Mouse (Mus musculus) monocyte, adult 2 months (primary cell): ENCODE measurements around the gene Cdkl2.

Experiments
- DNase-seq, 2 experiments: peaks; one replicate each; pipeline ENCODE4 v3.0.0; 2022; ENCODE audit warnings: low spot score in 2 of 2, low read depth in 1 of 2

Cdkl2 gene

GRCm38 (mm10) chr5:92043783-92044182 lies at the start of gene Cdkl2:
TSS of gene Cdkl2 (minus strand) at chr5:92043883.
- DNase-seq: no peak

- DNase-seq: no peak
These were observed 43.8 kb upstream of the Cdkl2 start for GRCm38 (mm10) chr5:92087469-92087868.

DNA sequence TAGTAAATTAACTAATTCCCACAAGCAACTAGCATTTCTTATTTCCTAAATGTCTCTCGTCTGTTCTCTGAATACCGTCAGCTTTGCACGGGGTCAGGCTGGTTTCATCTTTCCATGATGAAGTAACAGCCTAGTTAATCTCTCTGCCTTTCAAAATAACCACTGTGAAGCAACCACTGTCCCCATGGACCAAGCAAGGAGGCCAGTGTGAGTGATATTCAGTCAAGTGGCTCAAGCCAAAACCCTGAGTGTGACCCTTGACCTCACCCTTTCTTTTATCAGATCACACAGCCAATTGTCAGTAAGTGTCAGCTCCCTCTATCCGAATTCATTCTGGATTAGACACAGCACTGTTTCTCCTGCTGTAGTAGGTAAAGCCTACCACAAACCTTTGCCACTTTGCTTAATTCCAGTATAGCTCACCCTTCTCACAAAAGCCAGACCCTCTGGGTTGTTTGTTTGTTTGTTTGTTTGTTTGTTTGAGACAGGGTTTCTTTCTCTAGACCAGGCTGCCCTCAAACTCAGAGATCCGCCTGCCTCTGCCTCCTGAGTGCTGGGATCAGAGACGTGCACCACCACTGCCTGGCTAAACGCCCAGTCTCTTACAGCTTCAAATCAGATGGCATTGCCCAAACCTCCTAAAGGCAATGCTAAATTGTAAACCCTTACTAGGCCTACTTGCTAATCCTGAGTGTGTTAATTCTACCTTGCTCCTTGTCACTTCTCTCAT lies 42.3 kb upstream of the Cdkl2 start:
- DNase-seq: no peak

GRCm38 (mm10) chr5:92085246-92085645 lies 41.6 kb upstream of the Cdkl2 start:
- no peak for DNase-seq

DNA sequence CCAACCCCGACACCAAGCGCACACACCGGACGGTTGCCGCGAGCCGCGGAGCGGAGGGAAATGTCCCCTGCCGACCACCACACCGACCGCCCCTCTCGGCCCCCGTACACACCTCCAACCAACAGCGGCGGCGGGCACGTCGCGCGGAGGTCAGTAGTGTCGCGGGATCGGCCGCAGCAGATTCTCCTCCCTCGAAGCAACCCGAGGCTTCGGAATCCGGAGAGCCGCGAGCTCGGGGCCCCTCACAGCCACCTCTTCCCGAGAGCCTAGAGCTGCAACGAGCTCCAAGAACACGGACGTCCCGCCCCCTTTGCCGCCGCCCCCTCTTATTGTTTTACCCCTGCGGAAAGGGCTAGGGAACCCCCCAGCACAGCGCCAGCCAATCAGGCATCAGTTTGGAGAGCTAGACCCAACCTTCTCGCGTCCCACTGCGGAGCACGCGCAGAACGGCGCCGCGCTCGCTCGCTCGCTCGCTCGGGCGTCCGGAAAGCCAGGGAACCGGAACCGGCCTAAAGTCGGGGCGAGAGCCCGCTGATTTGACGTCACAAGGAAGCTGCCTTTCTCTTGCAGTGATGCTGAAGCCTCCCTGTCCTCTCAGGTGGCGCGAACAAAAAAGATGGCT lies 39.8 kb upstream of the Cdkl2 start, which contains the start of gene G3bp2:
Gene G3bp2, minus strand, starts transcription at position 303 of the 622 bp plus-strand sequence.
- peak; percentile 93 to 94 for DNase-seq

GRCm38 (mm10) chr5:92082821-92083401 lies 39.2 kb upstream of the Cdkl2 start:
- peak; percentile 17 to 44 for DNase-seq

DNA sequence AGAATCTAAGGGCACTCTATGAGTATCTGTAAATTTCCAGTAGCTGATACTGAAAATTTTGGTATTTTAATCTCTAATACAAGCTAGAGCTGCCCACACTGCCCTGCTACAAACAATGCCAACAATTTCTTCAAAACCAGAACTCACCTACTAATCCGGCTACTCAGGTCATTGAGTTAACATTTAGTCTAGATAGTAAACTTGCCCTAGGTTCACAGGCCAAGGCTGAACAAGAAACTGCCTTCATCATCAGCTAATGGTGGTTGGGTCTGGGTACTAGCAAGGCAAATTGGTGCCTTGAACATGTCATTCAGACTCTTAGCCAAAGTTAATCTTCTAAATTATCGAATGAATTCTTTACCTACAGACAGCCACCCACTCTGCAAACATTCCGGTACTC lies 37.6 kb upstream of the Cdkl2 start:
- no peak for DNase-seq

- no peak for DNase-seq
These were observed 36.7 kb upstream of the Cdkl2 start for GRCm38 (mm10) chr5:92080400-92080799.

DNA sequence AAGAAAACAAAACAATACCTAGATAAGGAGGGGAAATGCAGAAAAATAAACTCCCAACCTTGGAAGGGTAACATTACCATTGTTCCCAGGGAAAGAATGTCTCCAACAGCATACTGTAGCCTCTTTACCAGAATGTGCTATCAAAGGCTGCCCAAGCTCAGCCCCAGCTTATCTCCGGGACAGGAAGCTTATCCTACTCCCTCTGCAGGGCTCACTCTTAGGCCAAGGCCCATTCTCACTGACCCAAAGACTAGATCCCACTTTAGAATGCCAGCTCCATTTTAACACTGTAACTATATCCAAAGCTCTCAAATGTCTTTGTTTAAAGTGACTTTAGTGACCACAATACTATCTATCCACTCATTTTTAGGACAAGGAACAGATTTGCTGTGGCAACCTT lies 35.6 kb upstream of the Cdkl2 start:
- DNase-seq: no peak

DNA sequence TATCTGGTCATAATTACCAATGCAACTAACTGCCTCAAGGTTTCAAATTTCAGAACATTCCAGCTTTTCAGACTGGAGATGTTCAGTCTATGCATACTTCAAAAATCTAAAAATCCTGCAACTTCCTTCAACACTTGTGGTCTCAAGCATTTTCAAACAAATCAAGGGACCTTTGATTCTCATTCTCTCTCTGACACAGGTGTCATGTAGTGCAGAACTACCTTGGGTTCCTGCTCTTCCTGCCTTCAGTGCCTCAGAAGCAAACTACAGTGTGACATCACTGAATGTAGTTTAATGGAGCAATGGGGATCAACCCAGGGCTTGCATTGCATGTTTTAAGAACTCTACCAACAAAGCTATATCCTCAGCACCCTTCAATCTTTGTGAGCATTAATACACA lies 35.1 kb upstream of the Cdkl2 start:
- no peak for DNase-seq

DNA sequence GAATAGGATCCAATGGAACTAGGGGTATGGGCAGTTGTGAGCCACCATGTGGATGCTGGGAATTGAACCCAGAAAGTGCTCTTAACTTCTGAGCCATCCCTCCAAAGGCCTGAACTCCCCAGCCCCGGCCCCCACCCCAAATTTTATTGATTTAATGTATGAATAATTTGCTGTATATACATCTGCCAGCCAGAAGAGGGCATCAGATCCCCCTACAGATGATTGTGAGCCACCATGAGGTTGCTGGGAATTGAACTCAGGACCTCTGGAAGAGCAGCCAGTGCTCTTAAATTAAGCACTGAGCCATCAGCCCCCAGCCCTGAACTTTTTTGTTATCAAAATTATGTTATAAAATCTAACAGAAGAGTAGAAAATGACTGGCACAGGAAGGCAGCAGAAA lies 32.6 kb upstream of the Cdkl2 start:
- no peak for DNase-seq

GRCm38 (mm10) chr5:92074061-92074460 lies 30.4 kb upstream of the Cdkl2 start:
- no peak for DNase-seq

DNA sequence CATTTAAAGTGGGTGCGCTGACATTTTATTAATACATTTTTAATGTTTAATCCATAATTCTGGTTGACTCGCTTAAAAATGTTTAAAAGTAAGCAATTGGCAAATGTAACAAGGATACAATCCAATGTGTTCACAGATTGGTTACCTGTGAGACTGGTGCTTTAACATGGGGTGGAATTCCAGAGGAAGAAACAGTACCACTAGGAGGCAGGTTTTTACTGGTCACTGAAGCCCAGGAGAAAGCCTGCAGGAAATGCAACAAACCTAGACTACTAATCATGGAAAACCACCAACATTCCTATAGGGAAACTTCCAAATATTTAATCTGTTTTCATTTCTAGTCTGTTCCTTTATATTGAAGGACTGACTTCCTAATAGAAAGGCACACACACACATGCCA lies 19.5 kb upstream of the Cdkl2 start:
- DNase-seq: no peak

GRCm38 (mm10) chr5:92052866-92053265 lies 9.2 kb upstream of the Cdkl2 start:
- DNase-seq: no peak

- DNase-seq: no peak
These were observed 6.7 kb upstream of the Cdkl2 start for GRCm38 (mm10) chr5:92050419-92050818.

- DNase-seq: peak; percentile 70 to 85
These were observed 1.0 kb downstream of the Cdkl2 start for GRCm38 (mm10) chr5:92042377-92043348.

DNA sequence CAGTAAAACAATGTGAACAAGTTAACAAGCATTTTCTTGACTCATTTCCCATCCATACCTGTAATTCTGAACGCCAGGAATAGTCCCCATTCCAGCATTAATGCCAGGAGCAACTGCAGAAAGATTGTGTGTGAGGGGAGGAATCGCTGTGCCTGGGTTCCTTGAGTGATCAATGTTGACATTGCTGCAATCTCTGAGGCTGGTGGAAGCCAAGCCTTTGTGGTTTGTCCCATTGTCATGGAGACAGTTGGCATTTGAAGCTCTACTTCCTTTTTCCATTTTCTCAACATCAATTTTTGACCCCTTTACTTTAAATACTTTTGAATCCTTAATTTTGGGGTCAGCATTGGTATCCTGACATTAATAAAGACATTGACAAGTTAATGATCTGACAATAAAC lies 23.7 kb downstream of the Cdkl2 start:
- no peak for DNase-seq

GRCm38 (mm10) chr5:92011756-92012155 lies 31.9 kb downstream of the Cdkl2 start:
- DNase-seq: no peak

DNA sequence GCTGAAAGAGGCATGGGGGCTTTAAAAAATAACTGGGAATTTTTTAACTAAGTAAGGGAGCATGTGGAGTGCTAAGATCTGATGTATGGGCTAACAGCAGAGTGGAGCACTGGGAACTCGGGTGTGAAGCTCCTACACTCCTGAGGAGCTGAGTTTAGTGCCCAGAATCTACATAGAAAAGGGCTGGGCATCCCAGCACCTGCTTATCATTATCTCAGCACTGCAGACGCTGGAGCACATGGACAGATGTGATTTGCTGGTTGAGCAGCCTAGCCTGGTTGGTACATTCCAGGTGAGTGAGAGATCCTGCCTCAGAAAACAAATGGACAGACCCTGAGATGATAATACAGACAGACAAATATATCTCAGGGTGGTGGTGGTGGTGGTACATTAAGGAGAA lies 33.9 kb downstream of the Cdkl2 start:
- DNase-seq: no peak

- DNase-seq: peak in 1 of 2 experiments; percentile 4
These were observed 40.7 kb downstream of the Cdkl2 start for GRCm38 (mm10) chr5:92003011-92003410.

- DNase-seq: peak; percentile 40 to 43
These were observed 42.9 kb downstream of the Cdkl2 start for GRCm38 (mm10) chr5:92000770-92001169.
